Mouse (Mus musculus): ENCODE results near the gene Them7.
A peak's percentile ranks its signal among the peaks of the same experiment; 100 is the strongest.

Gene Them7

GRCm38 (mm10) chr2:105418629-105419227 lies 194.6 kb downstream of the Them7 start:
- DNase-seq = no peak

- DNase-seq = no peak
Observed at GRCm38 (mm10) chr2:105427447-105427846, 203.3 kb downstream of the Them7 start.

DNA sequence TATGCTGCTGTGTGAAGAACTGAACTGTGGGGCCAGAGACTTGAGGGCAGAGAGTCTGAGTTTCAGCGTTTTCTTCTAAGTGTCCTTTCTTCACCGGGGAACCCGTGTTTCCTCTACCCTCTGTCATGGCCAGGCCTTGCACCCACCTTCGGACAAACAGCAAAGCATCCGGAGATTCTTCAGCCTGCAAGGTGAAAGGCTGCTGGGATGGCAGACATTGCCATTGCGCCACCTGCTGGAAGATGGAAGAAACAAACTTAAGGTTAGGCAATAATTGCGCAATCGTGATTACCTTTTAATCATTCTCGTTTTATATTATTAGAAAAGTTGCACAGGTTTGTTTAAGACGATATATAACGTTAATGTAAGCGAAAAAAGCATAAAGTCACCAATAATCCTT lies 203.9 kb downstream of the Them7 start:
- DNase-seq = peak; percentile 59 to 76

DNA sequence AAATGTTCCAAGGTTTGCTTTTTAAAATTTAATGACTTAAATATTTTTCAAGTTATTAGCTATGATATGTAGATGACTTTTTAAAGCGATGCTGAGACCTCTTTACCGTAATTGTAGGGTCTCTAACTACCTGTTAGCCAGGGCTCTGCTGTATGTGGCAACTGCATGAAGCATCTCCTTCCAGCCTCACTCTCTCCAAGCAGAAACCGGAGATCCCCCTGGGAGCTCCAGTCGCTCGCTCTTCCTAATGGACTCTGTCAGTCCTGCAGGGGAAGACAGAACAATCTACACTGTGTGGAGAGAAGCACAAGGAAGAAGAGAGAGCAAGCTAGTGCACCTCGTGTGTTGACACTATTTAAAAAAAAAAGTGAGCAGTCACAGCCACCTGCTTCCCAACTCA lies 204.3 kb downstream of the Them7 start:
- DNase-seq = no peak

Data from cerebellum, adult 18-20 months (tissue).